Mouse (Mus musculus) neural tube, embryonic 11.5 days (tissue): Measurements from ENCODE around the gene Stfa2. TPM values are rescaled to one million over a fixed set of nuclear protein-coding genes. Genes with fewer than 3 reads are reported as not detected.
"Not testable (repeated sequence)": the region's sequence is repeated elsewhere in the genome, so short reads cannot be mapped to it uniquely, and the experiment has no call there.

ENCODE experiments used
- ATAC-seq: fragments of 200-750 bp; cut with Nextera tagmentation; 2 replicates; pipeline ENCODE4 v1.8.0; 2017; ENCODE audit warnings: moderate number of reproducible peaks, mild to moderate bottlenecking, moderate TSS enrichment, moderate library complexity; ENCODE audit not compliant: insufficient read depth, low FRiP score, low TSS enrichment
- DNase-seq: peaks from one replicate; pipeline ENCODE4 v3.0.0-alpha.2; 2015; ENCODE audit warnings: low spot score
- H3K27ac ChIP-seq: fragments of 300-500 bp; sonication (generic); 2 replicates; pipeline ENCODE4 v1.5.1; 2014; ENCODE audit warnings: low read depth, mild to moderate bottlenecking, low read length
- H3K27me3 ChIP-seq: fragments of 300-500 bp; sonication (generic); 2 replicates; pipeline ENCODE4 v1.6.1; 2014; ENCODE audit warnings: mild to moderate bottlenecking, low read length, mixed read lengths; ENCODE audit not compliant: control insufficient read depth, insufficient read depth
- H3K36me3 ChIP-seq: fragments of 300-500 bp; sonication (generic); 2 replicates; pipeline ENCODE4 v1.6.1; 2014; ENCODE audit warnings: mild to moderate bottlenecking, low read length, moderate library complexity, mixed read lengths; ENCODE audit not compliant: control insufficient read depth, insufficient read depth
- H3K4me1 ChIP-seq: fragments of 300-500 bp; sonication (generic); 2 replicates; pipeline ENCODE4 v1.6.1; 2014; ENCODE audit warnings: low read length, mixed read lengths; ENCODE audit not compliant: control insufficient read depth, insufficient read depth
- H3K4me2 ChIP-seq: fragments of 300-500 bp; sonication (generic); 2 replicates; pipeline ENCODE4 v1.6.1; 2014; ENCODE audit warnings: low read depth, mild to moderate bottlenecking, moderate library complexity
- H3K4me3 ChIP-seq: fragments of 300-500 bp; sonication (generic); 2 replicates; pipeline ENCODE4 v1.5.1; 2014; ENCODE audit warnings: low read depth, low read length
- H3K9ac ChIP-seq: fragments of 300-500 bp; sonication (generic); 2 replicates; pipeline ENCODE4 v1.6.1; 2014; ENCODE audit warnings: mild to moderate bottlenecking, low read length
- H3K9me3 ChIP-seq: fragments of 300-500 bp; sonication (generic); 2 replicates; pipeline ENCODE4 v1.6.1; 2016; ENCODE audit warnings: low read length; ENCODE audit not compliant: control insufficient read depth
- WGBS: fragments of 180-500 bp; shearing (Covaris S2); extraction: QIAGEN DNeasy Blood & Tissue Kit; methylation state at CpG from one replicate; pipeline ENCODE4 v1.1.7; 2014; 5-methylcytosine and 5-hydroxymethylcytosine counted together
- polyA plus RNA-seq: library from polyadenylated mRNA; unstranded; fragments of >200 nt; fragmentation: Nextera tagmentation; extraction: Ambion mirVana; gene quantifications from 2 replicates; pipeline ENCODE4 v1.2.1, GENCODE M21; 2014

Gene Stfa2
- not detected in 2 replicates for polyA plus RNA-seq

- ATAC-seq: no peak
- Histone ChIP-seq H3K9ac (no peak within 1 kb of the TSS), H3K36me3 (no peaks in the 10 kb centered on the region), H3K27me3 (no peaks in the 10 kb centered on the region), H3K4me3 (no peak within 1 kb of the TSS), H3K4me1 (no peaks in the 10 kb centered on the region), H3K4me2 (no peak within 1 kb of the TSS), H3K9me3 (no peaks in the 10 kb centered on the region), H3K27ac (no peak within 1 kb of the TSS)
- no peak for DNase-seq
Measured at GRCm38 (mm10) chr16:36408357-36408756, at the start of gene Stfa2. Stfa2 (minus strand) TSS chr16:36408457.

- no peaks in the 10 kb centered on the region for H3K27me3 ChIP-seq
- H3K4me1 ChIP-seq: no peaks in the 10 kb centered on the region
- H3K9me3 ChIP-seq: no peaks in the 10 kb centered on the region
- ATAC-seq (no peak), DNase-seq (no peak)
- no peak within 1 kb of the TSS for H3K4me2 ChIP-seq
- H3K27ac ChIP-seq: no peak within 1 kb of the TSS
- H3K9ac ChIP-seq: no peak within 1 kb of the TSS
- 87% methylated on average over 4 of the region's 4 CpGs for WGBS
- no peaks in the 10 kb centered on the region for H3K36me3 ChIP-seq
- no peak within 1 kb of the TSS for H3K4me3 ChIP-seq
Measured at GRCm38 (mm10) chr16:36455342-36455802, 47.1 kb upstream of the Stfa2 start, which contains the start of gene Stfa3. Stfa3 (minus strand) TSS chr16:36455392.

- H3K27me3 ChIP-seq, ATAC-seq, H3K4me2 ChIP-seq, H3K27ac ChIP-seq, H3K4me1 ChIP-seq, DNase-seq, H3K36me3 ChIP-seq, H3K9ac ChIP-seq, H3K9me3 ChIP-seq, H3K4me3 ChIP-seq: not testable (repeated sequence)
- WGBS: 80% methylated on average over 1 of the region's 1 CpGs
Measured at GRCm38 (mm10) chr16:36420979-36421378, 12.7 kb upstream of the Stfa2 start.

GRCm38 (mm10) chr16:36389060-36389459 lies 19.2 kb downstream of the Stfa2 start:
- ATAC-seq: no peak

GRCm38 (mm10) chr16:36367648-36368047 lies 40.6 kb downstream of the Stfa2 start, which contains the start of gene BC100530:
BC100530 (minus strand) TSS chr16:36367748.
- H3K27ac ChIP-seq, H3K9ac ChIP-seq, H3K4me2 ChIP-seq, ATAC-seq, H3K4me3 ChIP-seq, DNase-seq, H3K36me3 ChIP-seq, H3K27me3 ChIP-seq, H3K9me3 ChIP-seq, H3K4me1 ChIP-seq: not testable (repeated sequence)
- WGBS: 92% methylated on average over 3 of the region's 3 CpGs

More at GRCm38 (mm10) chr16:36389060-36389459, 19.2 kb downstream of the Stfa2 start:
- no peak overlapping the region for H3K4me2 ChIP-seq
- H3K4me1 ChIP-seq: no peaks in the 10 kb centered on the region
- no peaks in the 10 kb centered on the region for H3K36me3 ChIP-seq
- H3K27me3 ChIP-seq: no peaks in the 10 kb centered on the region
- no peak overlapping the region for H3K4me3 ChIP-seq
- H3K9ac ChIP-seq: no peak overlapping the region
- H3K9me3 ChIP-seq: no peaks in the 10 kb centered on the region
- no peak overlapping the region for H3K27ac ChIP-seq
- WGBS: 23% methylated on average over 4 of the region's 4 CpGs
- no peak for DNase-seq

Other genes with a start within 250 kb of the Stfa2 start
- 2.1 TPM in 1 of 2 replicates, not detected in the other for gene Gm5483, start 224.2 kb downstream of the Stfa2 start, polyA plus RNA-seq
- not detected in 2 replicates for gene Gm5416, start 198.1 kb downstream of the Stfa2 start, polyA plus RNA-seq
- not detected in 2 replicates for gene 2010005H15Rik, start 187.0 kb downstream of the Stfa2 start, polyA plus RNA-seq
- gene Stfa1, start 131.5 kb downstream of the Stfa2 start, polyA plus RNA-seq: 1.9 and 3.6 TPM in 2 replicates
- gene BC117090, start 74.1 kb downstream of the Stfa2 start, polyA plus RNA-seq: not detected in 2 replicates
- gene BC100530, start 40.7 kb downstream of the Stfa2 start, polyA plus RNA-seq: 0.89 and 1.9 TPM in 2 replicates
- not detected in 2 replicates for gene Stfa3, start 46.9 kb upstream of the Stfa2 start, polyA plus RNA-seq
- not detected in 2 replicates for gene Casr, start 153.7 kb upstream of the Stfa2 start, polyA plus RNA-seq